Mouse (Mus musculus) lung, embryonic 15.5 days (tissue): ENCODE results near the gene Cited2. TPM values are rescaled to one million over a fixed set of nuclear protein-coding genes. Genes with fewer than 3 reads are reported as not detected.

Source experiments
- ATAC-seq: fragments of 200-750 bp; cut with Nextera tagmentation; 2 replicates; pipeline ENCODE4 v1.8.0; 2017; ENCODE audit warnings: moderate number of reproducible peaks, borderline replicate concordance; ENCODE audit not compliant: low FRiP score, low TSS enrichment; ENCODE audit errors: extremely low read depth
- H3K27ac ChIP-seq: fragments of 300-500 bp; sonication (generic); 2 replicates; pipeline ENCODE4 v1.5.1; 2015; ENCODE audit warnings: moderate library complexity, mild to moderate bottlenecking, inconsistent platforms
- H3K27me3 ChIP-seq: fragments of 300-500 bp; sonication (generic); 2 replicates; pipeline ENCODE4 v1.6.1; 2015; ENCODE audit warnings: inconsistent platforms
- H3K36me3 ChIP-seq: fragments of 300-500 bp; sonication (generic); 2 replicates; pipeline ENCODE4 v1.6.1; 2015; ENCODE audit warnings: inconsistent platforms
- H3K4me1 ChIP-seq: fragments of 300-500 bp; sonication (generic); 2 replicates; pipeline ENCODE4 v1.6.1; 2015; ENCODE audit warnings: inconsistent platforms
- H3K4me2 ChIP-seq: fragments of 300-500 bp; sonication (generic); 2 replicates; pipeline ENCODE4 v1.6.1; 2015; ENCODE audit warnings: inconsistent platforms, mild to moderate bottlenecking, moderate library complexity
- H3K4me3 ChIP-seq: fragments of 300-500 bp; sonication (generic); 2 replicates; pipeline ENCODE4 v1.5.1; 2015; ENCODE audit warnings: mild to moderate bottlenecking, inconsistent platforms
- H3K9ac ChIP-seq: fragments of 300-500 bp; sonication (generic); 2 replicates; pipeline ENCODE4 v1.6.1; 2015; ENCODE audit warnings: inconsistent platforms
- H3K9me3 ChIP-seq: fragments of 300-500 bp; sonication (generic); 2 replicates; pipeline ENCODE4 v1.6.1; 2016; ENCODE audit warnings: inconsistent platforms
- WGBS: fragments of 180-500 bp; shearing (Covaris S2); methylation state at CpG from one replicate; pipeline ENCODE4 v1.1.7; 2015; 5-methylcytosine and 5-hydroxymethylcytosine counted together
- polyA plus RNA-seq: library from polyadenylated mRNA; unstranded; fragments of >200 nt; fragmentation: Nextera tagmentation; extraction: Ambion mirVana; gene quantifications from 2 replicates; pipeline ENCODE4 v1.2.1, GENCODE M21; 2015

Cited2 gene
- polyA plus RNA-seq = 32.5 and 32.8 TPM in 2 replicates

GRCm38 (mm10) chr10:17722653-17723410, at the start of gene Cited2:
TSS of gene Cited2 (plus strand) at chr10:17723218.
- peak; percentile 83 for ATAC-seq
- WGBS = under 1% methylated on average over 55 of the region's 55 CpGs

GRCm38 (mm10) chr10:17674454-17674853, 48.6 kb upstream of the Cited2 start:
- 76% methylated on average over 5 of the region's 5 CpGs for WGBS
- ATAC-seq = no peak
- no peaks in the 10 kb centered on the region for H3K27me3 ChIP-seq
- no peak overlapping the region for H3K4me2 ChIP-seq
- H3K27ac ChIP-seq = no peak overlapping the region
- no peaks in the 10 kb centered on the region for H3K4me1 ChIP-seq
- H3K4me3 ChIP-seq = no peak overlapping the region
- H3K9ac ChIP-seq = no peak overlapping the region
- no peaks in the 10 kb centered on the region for H3K9me3 ChIP-seq
- H3K36me3 ChIP-seq = no peaks in the 10 kb centered on the region

More at GRCm38 (mm10) chr10:17722653-17723410, at the start of gene Cited2:
- H3K27ac ChIP-seq = peak within 1 kb of the TSS; percentile 99
- no peaks in the 10 kb centered on the region for H3K36me3 ChIP-seq
- peak within 1 kb of the TSS; percentile 83 for H3K4me2 ChIP-seq
- H3K4me1 ChIP-seq = peaks cover 27% of the 10 kb centered on the region
- H3K4me3 ChIP-seq = peak within 1 kb of the TSS; percentile 95
- H3K9me3 ChIP-seq = no peaks in the 10 kb centered on the region
- peak within 1 kb of the TSS; percentile 85 for H3K9ac ChIP-seq
- H3K27me3 ChIP-seq = no peaks in the 10 kb centered on the region

- ATAC-seq = no peak
- Histone ChIP-seq H3K4me3 (no peak overlapping the region), H3K4me2 (no peak overlapping the region), H3K4me1 (no peaks in the 10 kb centered on the region), H3K9me3 (no peaks in the 10 kb centered on the region), H3K9ac (no peak overlapping the region), H3K27ac (no peak overlapping the region), H3K36me3 (no peaks in the 10 kb centered on the region), H3K27me3 (no peaks in the 10 kb centered on the region)
- 89% methylated on average over 2 of the region's 2 CpGs for WGBS
Observed at GRCm38 (mm10) chr10:17674869-17675268, 48.1 kb upstream of the Cited2 start.

DNA sequence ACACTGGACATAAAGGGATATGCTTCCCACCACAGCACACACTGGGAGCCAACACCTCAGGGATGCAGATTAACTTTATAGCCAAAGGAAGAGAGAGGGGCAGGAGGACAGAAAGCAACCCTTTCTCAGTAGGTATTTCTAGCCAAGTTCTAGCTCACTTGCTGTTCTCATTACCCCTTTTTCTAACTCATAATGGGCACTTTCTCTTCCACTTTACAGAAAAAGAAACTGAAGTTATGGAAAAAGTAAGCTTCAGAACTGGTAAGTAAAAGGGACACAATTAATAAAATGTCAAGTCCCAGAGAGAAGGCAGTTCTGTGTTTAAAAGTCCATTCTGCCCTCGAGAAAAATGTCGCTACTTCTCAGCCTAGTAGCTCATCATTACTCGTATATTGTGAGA, 46.6 kb upstream of the Cited2 start:
- Histone ChIP-seq H3K9ac (no peak overlapping the region), H3K36me3 (no peaks in the 10 kb centered on the region), H3K27ac (no peak overlapping the region), H3K9me3 (no peaks in the 10 kb centered on the region), H3K4me1 (no peaks in the 10 kb centered on the region), H3K27me3 (no peaks in the 10 kb centered on the region), H3K4me3 (no peak overlapping the region), H3K4me2 (no peak overlapping the region)
- WGBS = 77% methylated on average over 3 of the region's 3 CpGs
- ATAC-seq = no peak

GRCm38 (mm10) chr10:17677308-17677707, 45.7 kb upstream of the Cited2 start:
- Histone ChIP-seq H3K27me3 (no peaks in the 10 kb centered on the region), H3K27ac (no peak overlapping the region), H3K4me1 (no peaks in the 10 kb centered on the region), H3K36me3 (no peaks in the 10 kb centered on the region), H3K9me3 (no peaks in the 10 kb centered on the region), H3K4me3 (no peak overlapping the region), H3K4me2 (no peak overlapping the region), H3K9ac (no peak overlapping the region)
- no peak for ATAC-seq
- WGBS = 54% methylated on average over 4 of the region's 4 CpGs

DNA sequence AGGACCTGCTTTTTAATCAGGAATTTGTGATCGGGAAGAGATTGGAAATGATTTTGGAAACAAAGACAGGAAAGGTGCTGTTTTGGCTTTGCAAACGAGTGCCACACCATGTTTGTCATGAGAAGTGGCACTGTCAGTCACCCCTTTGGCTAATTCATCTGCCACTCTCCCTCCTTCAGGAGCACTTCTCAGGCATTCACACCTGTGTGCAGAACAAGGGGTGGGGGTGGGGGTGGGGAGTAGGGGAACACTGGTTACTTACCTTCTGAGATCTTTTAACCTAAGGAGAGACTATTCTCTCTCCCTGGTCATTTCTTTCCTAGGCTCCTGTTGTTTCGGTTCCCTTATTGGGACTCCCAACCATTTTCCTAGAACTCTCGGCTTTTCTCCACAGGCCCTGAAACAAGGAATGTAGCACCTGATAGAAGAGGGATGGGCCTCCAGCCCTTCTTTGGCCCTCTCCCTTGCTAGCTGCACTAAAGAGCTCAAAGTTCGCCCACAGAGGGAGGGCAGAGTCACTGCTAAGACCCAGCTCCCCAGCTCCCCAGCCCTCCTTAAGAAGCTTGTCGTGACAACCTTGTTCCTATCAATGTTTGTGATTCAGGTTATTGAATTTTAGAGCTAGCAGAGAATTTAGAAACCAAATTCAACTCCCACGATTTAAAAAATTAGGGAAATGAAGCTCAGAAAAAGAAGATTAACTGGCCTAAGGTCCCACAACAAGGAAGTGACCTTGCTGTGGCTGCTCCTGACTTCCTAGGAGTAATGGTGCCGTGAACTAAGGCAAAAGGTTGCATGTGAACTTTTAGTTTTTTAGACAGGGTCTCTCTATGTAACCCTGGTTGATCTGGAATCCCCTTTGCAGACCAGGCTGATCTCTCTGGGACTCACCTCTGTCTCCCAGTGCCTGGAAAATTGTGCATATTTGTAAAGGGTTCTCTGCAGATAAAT, 42.3 kb upstream of the Cited2 start:
- H3K9me3 ChIP-seq = no peaks in the 10 kb centered on the region
- no peak overlapping the region for H3K9ac ChIP-seq
- H3K36me3 ChIP-seq = no peaks in the 10 kb centered on the region
- no peaks in the 10 kb centered on the region for H3K27me3 ChIP-seq
- 62% methylated on average over 8 of the region's 8 CpGs for WGBS
- no peak overlapping the region for H3K27ac ChIP-seq
- ATAC-seq = no peak
- no peak overlapping the region for H3K4me2 ChIP-seq
- no peak overlapping the region for H3K4me3 ChIP-seq
- H3K4me1 ChIP-seq = no peaks in the 10 kb centered on the region

DNA sequence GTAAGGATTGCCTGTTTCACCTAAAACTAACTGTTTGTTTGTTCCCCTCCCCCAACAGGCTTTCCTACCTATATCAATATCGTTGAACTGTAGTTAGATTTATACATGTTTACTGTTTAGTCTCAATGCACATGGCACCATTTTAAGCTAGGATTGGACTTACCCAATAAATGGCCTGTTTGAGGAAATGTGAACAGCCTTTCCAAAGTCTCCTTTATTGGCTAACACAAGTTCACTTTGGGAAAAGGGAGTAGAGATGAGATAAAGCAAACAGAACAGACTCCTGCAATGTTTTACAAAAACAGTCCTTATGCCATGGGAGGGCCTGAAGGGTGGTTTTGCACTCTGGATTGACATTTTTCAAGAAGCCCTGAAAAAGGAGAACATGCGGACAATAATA, 41.6 kb upstream of the Cited2 start:
- H3K4me2 ChIP-seq = no peak overlapping the region
- no peak overlapping the region for H3K4me3 ChIP-seq
- H3K36me3 ChIP-seq = no peaks in the 10 kb centered on the region
- no peaks in the 10 kb centered on the region for H3K9me3 ChIP-seq
- 77% methylated on average over 2 of the region's 2 CpGs for WGBS
- H3K27ac ChIP-seq = no peak overlapping the region
- no peak overlapping the region for H3K9ac ChIP-seq
- no peak for ATAC-seq
- H3K27me3 ChIP-seq = no peaks in the 10 kb centered on the region
- no peaks in the 10 kb centered on the region for H3K4me1 ChIP-seq

- Histone ChIP-seq H3K27me3 (no peaks in the 10 kb centered on the region), H3K4me1 (no peaks in the 10 kb centered on the region), H3K4me3 (no peak overlapping the region), H3K9me3 (no peaks in the 10 kb centered on the region), H3K27ac (no peak overlapping the region), H3K4me2 (no peak overlapping the region), H3K9ac (no peak overlapping the region), H3K36me3 (no peaks in the 10 kb centered on the region)
- 44% methylated on average over 6 of the region's 6 CpGs for WGBS
- ATAC-seq = no peak
Observed at GRCm38 (mm10) chr10:17683852-17684428, 39.1 kb upstream of the Cited2 start.

- 14% methylated on average over 4 of the region's 4 CpGs for WGBS
- no peaks in the 10 kb centered on the region for H3K9me3 ChIP-seq
- no peak overlapping the region for H3K4me3 ChIP-seq
- H3K27me3 ChIP-seq = no peaks in the 10 kb centered on the region
- no peak overlapping the region for H3K4me2 ChIP-seq
- H3K9ac ChIP-seq = no peak overlapping the region
- H3K27ac ChIP-seq = no peak overlapping the region
- no peaks in the 10 kb centered on the region for H3K36me3 ChIP-seq
- H3K4me1 ChIP-seq = no peaks in the 10 kb centered on the region
- no peak for ATAC-seq
Observed at GRCm38 (mm10) chr10:17689806-17690205, 33.2 kb upstream of the Cited2 start.

- H3K9me3 ChIP-seq = no peaks in the 10 kb centered on the region
- no peaks in the 10 kb centered on the region for H3K4me1 ChIP-seq
- H3K27me3 ChIP-seq = no peaks in the 10 kb centered on the region
- 79% methylated on average over 1 of the region's 1 CpGs for WGBS
- no peak for ATAC-seq
- H3K27ac ChIP-seq = no peak overlapping the region
- no peak overlapping the region for H3K4me3 ChIP-seq
- H3K36me3 ChIP-seq = no peaks in the 10 kb centered on the region
- H3K9ac ChIP-seq = no peak overlapping the region
- H3K4me2 ChIP-seq = no peak overlapping the region
Observed at GRCm38 (mm10) chr10:17691709-17692108, 31.3 kb upstream of the Cited2 start.

DNA sequence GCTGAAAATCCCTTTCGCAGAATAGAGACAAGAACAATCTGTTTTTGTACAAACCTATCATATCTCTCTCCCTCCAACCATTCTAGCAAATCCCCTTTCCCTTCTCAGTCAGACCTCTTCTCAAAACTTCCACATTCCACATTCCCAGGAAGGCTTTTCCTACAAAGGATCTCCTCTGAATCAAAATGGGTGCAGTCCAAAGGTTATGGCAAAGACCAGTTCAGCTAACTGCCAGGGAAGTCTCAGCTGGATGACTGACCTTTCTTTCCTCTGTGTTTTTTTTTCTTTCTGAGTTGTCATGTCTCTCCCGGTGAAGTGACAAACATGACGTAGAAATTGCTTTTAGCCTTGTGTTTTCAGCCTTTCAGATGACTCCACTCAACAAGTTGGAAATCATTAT, 27.2 kb upstream of the Cited2 start:
- no peaks in the 10 kb centered on the region for H3K4me1 ChIP-seq
- H3K9ac ChIP-seq = no peak overlapping the region
- no peaks in the 10 kb centered on the region for H3K27me3 ChIP-seq
- no peak overlapping the region for H3K27ac ChIP-seq
- no peak overlapping the region for H3K4me2 ChIP-seq
- no peaks in the 10 kb centered on the region for H3K9me3 ChIP-seq
- no peaks in the 10 kb centered on the region for H3K36me3 ChIP-seq
- no peak overlapping the region for H3K4me3 ChIP-seq
- 88% methylated on average over 3 of the region's 3 CpGs for WGBS
- no peak for ATAC-seq
